Mouse (Mus musculus) Patski (cell line): Measurements from ENCODE around the gene Tom1. TPM values are rescaled to one million over a fixed set of nuclear protein-coding genes. Genes with fewer than 3 reads are reported as not detected.

Source experiments
- ATAC-seq: fragments of 100-300 bp; one replicate; pipeline ENCODE4 v1.8.0; 2021
- CTCF ChIA-PET: fragments of 350-600 bp; sonication (Branson Sonifier 250); formaldehyde crosslinking; loops from one replicate; lab custom pipeline; 2022; ENCODE audit warnings: inconsistent platforms; lab: Charles Lee
- POLR2A ChIA-PET: fragments of 350-600 bp; sonication (Branson Sonifier 250); formaldehyde crosslinking; loops from one replicate; lab custom pipeline; 2022; ENCODE audit warnings: antibody characterized with exemption, inconsistent platforms; lab: Charles Lee
- DNase-seq: peaks from one replicate; pipeline ENCODE4 v3.0.0-alpha.2; 2011; ENCODE audit warnings: low read depth, low spot score
- H3K27me3 ChIP-seq: fragments of 371-371 bp; one replicate; pipeline ENCODE4 v1.5.1; 2021
- CTCF ChIP-seq: fragments of 100-300 bp; IDR thresholded peaks from one replicate; pipeline ENCODE4 v1.5.1; 2021
- in situ Hi-C: fragments of 300-500 bp; cut with MboI; formaldehyde crosslinking; loops from 3 replicates; pipeline ENCODE4 v1.11.1; 2018; ENCODE audit warnings: low pct_unique_long_range_greater_than_20kb, mixed read lengths
- polyA plus RNA-seq: library from polyadenylated mRNA; unstranded; gene quantifications from one replicate; pipeline ENCODE4 v1.2.3, GENCODE M21; 2021

Tom1 gene
- polyA plus RNA-seq, 1 experiment from 2014 or later: 32.0 TPM

DNA sequence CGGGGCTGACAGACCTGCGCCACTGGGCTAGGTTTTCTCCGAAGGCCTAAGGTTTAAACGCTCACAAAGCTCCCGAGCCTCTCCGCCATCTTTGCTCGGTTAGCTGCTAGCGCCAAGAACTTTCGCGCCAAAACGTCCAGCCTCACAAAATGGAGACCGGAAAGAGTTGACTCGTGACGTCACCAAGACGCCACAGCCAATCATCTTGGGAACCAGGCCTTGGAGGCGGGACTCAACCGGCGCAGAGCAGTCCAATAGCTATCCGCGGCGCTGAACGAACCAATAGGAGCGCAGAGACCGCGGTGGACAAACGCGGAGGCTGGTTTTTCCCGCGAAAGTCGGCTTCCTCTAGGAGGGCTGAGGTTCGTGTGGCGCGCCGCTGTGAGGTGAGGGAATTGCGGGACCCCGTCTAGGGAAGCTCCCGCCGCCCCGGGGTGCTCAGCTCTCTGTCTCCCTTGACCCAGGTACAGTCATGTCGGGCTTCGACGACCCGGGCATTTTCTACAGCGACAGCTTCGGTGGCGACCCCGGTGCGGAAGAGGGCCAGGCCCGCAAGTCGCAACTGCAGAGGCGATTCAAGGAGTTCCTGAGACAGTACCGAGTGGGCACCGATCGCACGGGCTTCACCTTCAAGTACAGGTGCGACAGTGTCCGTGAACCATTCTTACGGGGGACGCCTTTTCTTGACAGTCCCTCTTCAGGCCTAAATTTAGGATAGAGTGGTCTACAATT, 75.9 kb downstream of the Tom1 start, which contains the start of gene Mcm5:
TSS of gene Mcm5 (plus strand) at position 334 of the 732 bp plus-strand sequence.
- POLR2A ChIA-PET: interaction anchor here (0.5 to 1.1 kb wide), 5 partner anchors 14 to 116 kb away, joined by 3 to 7 read pairs (median 3); no protein-coding TSS in a partner anchor

DNA sequence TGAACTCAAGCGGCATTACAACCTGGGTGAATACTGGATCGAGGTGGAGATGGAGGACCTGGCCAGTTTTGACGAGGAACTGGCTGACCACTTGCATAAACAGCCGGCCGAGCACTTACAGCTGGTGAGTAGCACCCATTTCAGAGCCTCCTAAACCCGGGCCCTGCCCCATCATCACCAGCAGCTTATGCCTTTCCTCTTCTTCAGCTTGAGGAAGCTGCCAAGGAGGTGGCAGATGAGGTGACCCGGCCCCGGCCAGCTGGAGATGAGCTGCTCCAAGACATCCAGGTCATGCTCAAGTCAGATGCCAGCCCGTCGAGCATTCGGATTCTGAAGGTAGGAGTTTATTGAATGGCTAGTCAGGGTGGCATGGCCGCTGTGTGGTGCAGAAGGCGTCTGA, 76.6 kb downstream of the Tom1 start:
- DNase-seq (no peak), ATAC-seq (no peak)
- CTCF ChIA-PET: interaction anchor here (1.5 to 2.3 kb wide), 4 partner anchors 12 to 75 kb away, joined by 3 to 32 read pairs (median 4); no protein-coding TSS in a partner anchor
- TF ChIP-seq CTCF: no peak
- POLR2A ChIA-PET: no interaction called here
- no peaks in the 10 kb centered on the region for H3K27me3 ChIP-seq
- in situ Hi-C loops: no loop called here

More for the DNA sequence above, 75.9 kb downstream of the Tom1 start, which contains the start of gene Mcm5:
- CTCF ChIA-PET: interaction anchor here (0.9 to 2.3 kb wide), 11 partner anchors 11 to 108 kb away, joined by 3 to 32 read pairs (median 4); no protein-coding TSS in a partner anchor
- TF ChIP-seq CTCF: no peak
- no peaks in the 10 kb centered on the region for H3K27me3 ChIP-seq
- DNase-seq (peak; percentile 96), ATAC-seq (peak; percentile 99)
- in situ Hi-C loops: loop anchor here (5.0 kb wide), 1 partner anchor 37 kb away; no protein-coding TSS in a partner anchor

DNA sequence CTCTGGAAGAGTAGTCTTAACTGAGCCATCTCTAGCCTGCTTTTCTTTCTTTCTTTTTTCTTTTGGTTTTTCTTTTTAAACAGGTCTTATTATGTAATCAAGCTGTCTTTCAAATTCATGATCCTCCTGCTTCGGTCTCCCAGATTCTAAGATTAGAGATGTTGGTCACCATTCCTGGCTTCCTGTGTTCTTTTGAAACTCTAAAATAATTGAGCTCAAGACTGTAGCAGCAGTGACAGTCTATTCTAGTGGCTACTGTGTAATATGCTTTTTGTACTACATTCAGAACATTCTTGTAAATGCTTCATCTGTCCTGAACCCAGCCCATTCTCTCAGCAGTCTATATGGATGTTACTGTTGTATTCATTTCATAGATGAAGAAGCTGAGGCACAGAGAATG, 85.0 kb downstream of the Tom1 start:
- ChIA-PET POLR2A (no interaction called here), CTCF (interaction anchor here (1.2 kb wide), 2 partner anchors 10 to 15 kb away, joined by 3 read pairs; no protein-coding TSS in a partner anchor)
- in situ Hi-C loops: no loop called here
- ATAC-seq (no peak), DNase-seq (no peak)
- H3K27me3 ChIP-seq: no peaks in the 10 kb centered on the region
- no peak for TF ChIP-seq CTCF

DNA sequence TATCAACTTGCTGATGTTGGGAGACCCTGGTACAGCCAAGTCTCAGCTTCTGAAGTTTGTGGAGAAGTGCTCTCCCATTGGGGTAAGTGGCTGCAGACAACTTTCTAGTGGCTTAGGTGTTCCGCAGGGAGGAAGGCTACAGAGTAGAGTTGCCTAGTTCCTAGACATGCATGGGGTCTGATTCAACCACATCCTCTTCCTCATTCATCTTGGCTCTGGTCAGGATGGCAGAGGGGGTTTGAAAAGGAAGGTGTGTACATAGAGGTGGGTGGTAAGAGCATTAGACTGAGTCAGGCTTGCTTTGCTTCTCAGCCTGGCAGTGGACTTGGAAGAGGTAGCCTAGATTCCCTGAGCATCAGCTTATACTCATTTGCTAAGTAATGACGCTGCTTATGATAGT, 85.8 kb downstream of the Tom1 start:
- no peak for TF ChIP-seq CTCF
- POLR2A ChIA-PET: no interaction called here
- CTCF ChIA-PET: interaction anchor here (1.2 kb wide), 2 partner anchors 9 to 14 kb away, joined by 3 read pairs; no protein-coding TSS in a partner anchor

More for the DNA sequence above, 85.8 kb downstream of the Tom1 start:
- DNase-seq (no peak), ATAC-seq (no peak)
- in situ Hi-C loops: no loop called here
- H3K27me3 ChIP-seq: no peaks in the 10 kb centered on the region

Other genes with a start within 250 kb of the Tom1 start
- not detected for gene Isx, start 160.5 kb upstream of the Tom1 start, polyA plus RNA-seq
- 35.8 TPM for gene Hmgxb4, start 40.3 kb upstream of the Tom1 start, polyA plus RNA-seq
- 89.4 TPM for gene Hmox1, start 59.9 kb downstream of the Tom1 start, polyA plus RNA-seq
- 50.8 TPM for gene Mcm5, start 75.9 kb downstream of the Tom1 start, polyA plus RNA-seq
- gene Rasd2, start 180.2 kb downstream of the Tom1 start, polyA plus RNA-seq: 3.6 TPM